ENCODE assay signal across 20 mouse cellular contexts in genomic region chr6:28880909-28881308, GRCm38 (mm10). TPM values are rescaled to one million over a fixed set of nuclear protein-coding genes. Genes with fewer than 3 reads are reported as not detected.
DNase-seq lines count a peak whose midpoint lies in the region; ATAC-seq lines count a peak whose summit lies in the region.
"Had no signal": no experiment of that assay in that cellular context is flagged by ENCODE, and none has a peak within 500 bp of the region (broad histone marks: within the 10 kb centered on the region; RNA-seq: fewer than 3 reads in every experiment).

No protein-coding gene starts in this region.

- H3K9me3 ChIP-seq in kidney, embryonic 16.5 days (ENCODE audit: low read length), result no peaks in the 10 kb centered on the region
- H3K9me3 ChIP-seq in liver, embryonic 16.5 days (replicated peaks; ENCODE audit: control insufficient read depth, low read length), result no peaks in the 10 kb centered on the region
- H3K9me3 ChIP-seq: embryonic facial prominence, embryonic 15.5 days; limb, embryonic 10.5 days; midbrain, embryonic 10.5 days had no signal

- no peak overlapping the region for H3K4me3 ChIP-seq in kidney, embryonic 16.5 days (ENCODE audit: low read length)
- H3K4me3 ChIP-seq in liver, embryonic 16.5 days (ENCODE audit: low read depth, low read length), result no peak overlapping the region
- H3K4me3 ChIP-seq: embryonic facial prominence, embryonic 15.5 days; limb, embryonic 10.5 days; midbrain, embryonic 10.5 days had no signal

- no peak; the same call in 1 of the 2 replicates for ATAC-seq in kidney, embryonic 16.5 days (ENCODE audit: low FRiP score, low TSS enrichment)
- 0 out of 2 replicates have a peak, but pooled peaks have one; percentile 30 for ATAC-seq in liver, embryonic 16.5 days (ENCODE audit: low read depth)
- ATAC-seq in megakaryocyte, adult 5-6 weeks (ENCODE audit: poor library complexity, severe bottlenecking), result peak; percentile 51; the same call in 1 of the 2 replicates
- ATAC-seq: CD4-positive, CD25-positive, alpha-beta regulatory T cell, adult 4 months; forebrain, embryonic 16.5 days; Patski had no signal

- no peak overlapping the region for H3K27ac ChIP-seq in kidney, embryonic 16.5 days (ENCODE audit: low read length)
- H3K27ac ChIP-seq in liver, embryonic 16.5 days (ENCODE audit: low read length), result no peak overlapping the region
- H3K27ac ChIP-seq: embryonic facial prominence, embryonic 15.5 days; limb, embryonic 10.5 days; liver, embryonic 14.5 days had no signal

- peak; percentile 12 to 33 for DNase-seq in heart, adult 18-20 months
- no peak for DNase-seq in heart, postnatal 4 days
- peak; percentile 27 for DNase-seq in kidney, adult 11 months
- DNase-seq in liver, result no peak
- DNase-seq in cerebellum, postnatal 25 days, result no peak
- DNase-seq: adrenal gland, adult 8-10 months; cerebellum, postnatal 10 days; gastrocnemius, postnatal 36 days; retina, postnatal 1 day; thymus, adult 2 months had no signal

- no peaks in the 10 kb centered on the region for H3K4me1 ChIP-seq in kidney, embryonic 16.5 days (ENCODE audit: insufficient read depth, low read length)
- H3K4me1 ChIP-seq in liver, embryonic 16.5 days (ENCODE audit: control insufficient read depth, low read depth, low read length), result no peaks in the 10 kb centered on the region

- no peak overlapping the region for H3K9ac ChIP-seq in kidney, embryonic 16.5 days (replicated peaks; ENCODE audit: low read length)
- H3K9ac ChIP-seq in liver, embryonic 16.5 days (ENCODE audit: low read depth, low read length), result no peak overlapping the region
- H3K9ac ChIP-seq: embryonic facial prominence, embryonic 15.5 days; liver, embryonic 14.5 days had no signal

- H3K27me3 ChIP-seq in kidney, embryonic 16.5 days (ENCODE audit: insufficient read depth, low read length), result no peaks in the 10 kb centered on the region
- H3K27me3 ChIP-seq in liver, embryonic 16.5 days (ENCODE audit: control insufficient read depth, insufficient read depth, low read depth, low read length), result no peaks in the 10 kb centered on the region
- H3K27me3 ChIP-seq: embryonic facial prominence, embryonic 15.5 days; Patski had no signal

- WGBS in kidney, embryonic 16.5 days, result 77% methylated on average over 4 of the region's 4 CpGs
- WGBS in liver, embryonic 16.5 days (ENCODE audit: insufficient replicate concordance), result 50% methylated on average over 4 of the region's 4 CpGs

- H3K4me2 ChIP-seq in kidney, embryonic 16.5 days (replicated peaks; ENCODE audit: low read depth, low read length), result no peak overlapping the region
- H3K4me2 ChIP-seq in liver, embryonic 16.5 days (ENCODE audit: low read depth, low read length), result no peak overlapping the region
- H3K4me2 ChIP-seq: embryonic facial prominence, embryonic 15.5 days had no signal

- H3K36me3 ChIP-seq in kidney, embryonic 16.5 days (ENCODE audit: insufficient read depth, low read length), result peaks cover 29% of the 10 kb centered on the region
- peaks cover 2% of the 10 kb centered on the region; the same call in 1 of the 2 replicates for H3K36me3 ChIP-seq in liver, embryonic 16.5 days (ENCODE audit: control insufficient read depth, insufficient read depth)

RNA-seq across cellular contexts. Expression of gene Lrrc4, which starts 49.4 kb away (rescaled TPM):
- total RNA-seq in heart, adult 18-20 months (2021), result under 1 TPM; 0.54 to 0.65 TPM
- total RNA-seq in heart, postnatal 4 days (2021), result 1 to 10 TPM; 1.2 to 1.6 TPM
- 1.6 TPM in 2 replicates for polyA plus RNA-seq in kidney, embryonic 16.5 days (2015; fragmentation: Nextera tagmentation; extraction: Ambion mirVana)
- polyA plus RNA-seq in liver, embryonic 16.5 days (2015; fragmentation: Nextera tagmentation; extraction: Ambion mirVana), result 0.08 and 0.11 TPM in 2 replicates
- total RNA-seq in megakaryocyte, adult 5-6 weeks (2015), result not detected in 2 replicates
- 0.07 TPM in 1 of 2 replicates, not detected in the other for total RNA-seq in megakaryocyte, adult 5-6 weeks (2017)
- polyA plus RNA-seq: Patski had no signal

Comparison
In these comparisons a context has a peak if more than half of its experiments do, and no peak if none do; other contexts are left out.
1. DNase-seq: peak in heart, adult 18-20 months (2 of 2) and kidney, adult 11 months (single experiment); none in heart, postnatal 4 days (single experiment), liver (single experiment) and cerebellum, postnatal 25 days (0 of 2).